Mouse (Mus musculus): ENCODE measurements around the gene Nebl.

DNA sequence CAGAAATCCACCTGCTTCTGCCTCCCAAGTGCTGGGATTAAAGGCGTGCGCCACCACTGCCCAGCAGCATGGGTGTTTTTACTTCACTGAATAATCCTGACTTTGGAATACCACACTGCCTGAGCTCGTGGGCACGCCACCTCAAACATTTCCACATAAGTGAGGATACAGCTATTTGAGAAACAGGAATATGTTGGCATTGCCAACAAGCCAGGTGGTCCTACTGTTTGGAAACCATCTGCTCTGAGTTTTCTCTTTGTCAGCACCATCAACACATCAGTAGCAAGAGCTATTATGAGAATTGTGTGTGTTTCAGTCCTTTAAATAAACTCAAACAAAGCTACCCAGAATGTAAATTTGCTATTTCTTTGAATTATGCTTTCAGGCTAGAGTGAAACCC is 192.8 kb downstream of the Nebl start:
- TF ChIP-seq POLR2A (IDR thresholded peaks at IDR 0.05; ENCODE audit: low read depth, low read length) (no peak), CTCF (IDR thresholded peaks at IDR 0.05; ENCODE audit: extremely low read depth, insufficient read depth, insufficient read length, insufficient replicate concordance) (no peak)

Data from spleen, adult 2 months (tissue).